Mouse (Mus musculus) brain, embryonic 14.5 days (tissue): ENCODE data around the gene Gpr89. TPM values are rescaled to one million over a fixed set of nuclear protein-coding genes. Genes with fewer than 3 reads are reported as not detected.

Experiments used
- DNase-seq: peaks from one replicate; pipeline ENCODE4 v3.0.0-alpha.2; 2011; ENCODE audit warnings: low read depth
- CTCF ChIP-seq: fragments of 200-500 bp; IDR thresholded peaks from 2 replicates; pipeline ENCODE4 v1.5.1; 2012; ENCODE audit warnings: inconsistent platforms, mild to moderate bottlenecking, moderate library complexity, borderline replicate concordance; ENCODE audit not compliant: insufficient read depth, insufficient read length; ENCODE audit errors: extremely low read depth
- POLR2A ChIP-seq: fragments of 200-500 bp; IDR thresholded peaks from 2 replicates; pipeline ENCODE4 v1.6.1; 2012; ENCODE audit warnings: mild to moderate bottlenecking, inconsistent platforms, borderline replicate concordance; ENCODE audit not compliant: poor library complexity, insufficient read depth, insufficient read length, severe bottlenecking; ENCODE audit errors: extremely low read depth
- polyA plus RNA-seq: library from polyadenylated mRNA; depleted of rRNA; stranded (reverse); fragments of >200 nt; gene quantifications from 2 replicates; pipeline ENCODE4 v1.2.3, GENCODE M21; 2012; rRNA removed

Gpr89 gene
- polyA plus RNA-seq, 1 experiment = 15.6 TPM

- no peak for DNase-seq
- no peak for TF ChIP-seq POLR2A
- no peak for TF ChIP-seq CTCF
These were observed 84.8 kb downstream of the Gpr89 start for GRCm38 (mm10) chr3:96820116-96820915.

Other genes starting within 250 kb of the Gpr89 start
- gene Ankrd35, start 235.2 kb downstream of the Gpr89 start, polyA plus RNA-seq = 2.5 and 2.8 TPM in 2 replicates
- 32.3 and 34.6 TPM in 2 replicates for gene Pias3, start 209.0 kb downstream of the Gpr89 start, polyA plus RNA-seq
- gene Nudt17, start 196.8 kb downstream of the Gpr89 start, polyA plus RNA-seq = 7.6 and 8.2 TPM in 2 replicates
- gene Polr3c, start 177.7 kb downstream of the Gpr89 start, polyA plus RNA-seq = 42.7 and 45.0 TPM in 2 replicates
- 46.3 and 47.5 TPM in 2 replicates for gene Rnf115, start 177.7 kb downstream of the Gpr89 start, polyA plus RNA-seq
- gene Pdzk1, start 76.1 kb downstream of the Gpr89 start, polyA plus RNA-seq = 0.14 and 0.15 TPM in 2 replicates
- gene Cd160, start 76.0 kb downstream of the Gpr89 start, polyA plus RNA-seq = not detected in 2 replicates
- 1.7 and 2.9 TPM in 2 replicates for gene Gja5, start 653 bp downstream of the Gpr89 start, polyA plus RNA-seq
- not detected in 2 replicates for gene Gja8, start 20.7 kb upstream of the Gpr89 start, polyA plus RNA-seq